Mouse (Mus musculus) urinary bladder, adult 2 months (tissue): ENCODE measurements around the gene Zfp385b. TPM values are rescaled to one million over a fixed set of nuclear protein-coding genes. Genes with fewer than 3 reads are reported as not detected.

Experiments used
- DNase-seq: peaks from one replicate; pipeline ENCODE4 v3.0.0; 2022; ENCODE audit warnings: low spot score
- polyA plus RNA-seq: library from polyadenylated mRNA; depleted of rRNA; stranded (reverse); fragments of >200 nt; gene quantifications from 2 replicates; pipeline ENCODE4 v1.2.3, GENCODE M21; 2012

Zfp385b gene
- polyA plus RNA-seq, 1 experiment, result 2.0 TPM

DNA sequence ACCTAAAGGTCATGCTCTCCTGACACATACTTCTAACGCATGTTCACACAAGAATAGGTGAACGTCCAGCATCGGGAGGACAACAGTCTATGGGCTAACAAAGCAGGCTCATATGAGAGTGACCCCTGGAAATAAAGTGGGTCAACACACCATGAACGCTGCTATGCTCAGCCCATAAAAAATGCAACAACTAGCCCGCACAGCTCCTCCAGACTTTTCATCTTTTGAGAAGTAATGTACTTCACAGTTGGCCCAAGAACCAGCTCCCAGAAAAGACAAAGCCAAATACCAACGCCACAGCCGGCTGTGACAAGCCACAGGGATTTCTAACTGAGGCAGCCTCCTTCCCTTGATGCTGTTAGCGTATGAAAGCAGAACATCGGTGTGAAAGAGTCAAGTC is 112.3 kb downstream of the Zfp385b start:
- no peak for DNase-seq

DNA sequence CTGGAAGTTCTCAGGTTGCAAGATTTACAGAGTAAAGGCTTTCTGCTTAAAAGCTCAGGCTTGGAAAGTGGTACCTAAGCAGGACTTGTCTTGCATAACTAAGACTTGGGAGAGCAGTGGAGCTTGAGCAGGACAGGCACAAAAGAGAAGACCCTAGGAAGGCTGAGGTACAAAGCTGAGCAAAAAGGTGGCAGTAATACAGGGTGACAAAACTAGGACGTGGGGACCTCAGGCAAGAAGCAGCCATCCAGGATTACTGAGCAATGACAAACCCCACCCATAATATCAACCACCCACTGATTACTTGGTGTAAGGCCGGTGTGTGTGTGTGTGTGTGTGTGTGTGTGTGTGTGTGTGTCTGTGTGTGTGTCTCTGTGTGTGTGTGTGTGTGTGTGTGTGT is 114.0 kb downstream of the Zfp385b start:
- DNase-seq, result no peak

DNA sequence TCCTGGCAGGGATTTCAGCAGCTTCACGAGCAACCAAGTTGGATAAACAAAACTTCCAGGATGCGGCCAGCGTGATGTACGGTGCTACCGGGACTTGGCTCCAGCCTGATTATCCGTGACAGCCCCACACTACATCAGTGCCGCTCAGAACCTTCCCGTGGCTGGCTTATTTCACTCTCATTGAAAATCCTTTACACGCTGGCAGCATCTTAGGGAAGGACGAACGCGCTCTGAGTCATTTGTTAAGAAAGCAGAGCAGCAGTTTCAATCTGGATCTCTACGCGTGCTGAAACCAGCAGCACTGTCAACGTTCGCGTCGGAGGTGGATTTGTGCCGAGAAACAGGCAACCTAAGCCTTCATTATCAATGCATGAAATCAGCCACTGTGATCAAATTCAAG is 116.4 kb downstream of the Zfp385b start:
- DNase-seq, result no peak

DNA sequence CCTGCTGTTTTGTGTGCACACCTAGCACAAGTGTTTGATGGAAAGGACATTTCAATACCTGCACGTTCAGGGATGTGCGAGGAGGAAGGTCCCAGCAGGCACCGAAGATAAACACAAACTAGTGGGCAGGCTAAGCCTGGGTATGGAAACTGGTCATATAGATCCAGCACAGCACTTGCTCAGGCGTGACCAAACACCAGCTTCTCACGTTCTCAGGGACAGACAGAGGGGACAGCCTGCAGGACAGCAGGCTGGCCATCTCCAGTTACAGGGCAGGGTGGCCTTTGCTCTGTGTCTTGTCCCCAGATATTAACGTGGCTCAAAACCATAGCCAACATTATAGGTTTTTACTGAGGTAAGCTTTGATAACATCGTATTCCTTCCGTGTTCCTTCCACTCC is 128.3 kb downstream of the Zfp385b start:
- DNase-seq, result no peak

DNA sequence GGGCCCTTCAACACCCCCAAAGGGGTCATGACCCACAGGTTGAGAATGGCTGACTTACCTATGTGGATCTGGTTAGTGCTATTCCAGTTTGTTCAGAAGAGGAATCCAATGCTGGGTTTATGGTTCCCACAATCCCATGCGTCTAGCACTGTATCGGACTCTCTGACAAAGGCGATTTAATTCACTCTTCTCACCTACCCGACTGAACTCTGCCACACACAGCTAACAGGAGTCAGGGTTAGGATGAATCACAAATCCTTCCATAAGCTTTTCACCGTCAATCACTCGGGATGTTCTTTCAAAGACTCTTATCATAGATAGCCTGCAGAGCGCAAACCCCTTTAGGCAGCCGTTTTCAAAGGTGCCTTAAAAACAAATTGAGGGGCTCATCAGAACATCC is 129.1 kb downstream of the Zfp385b start:
- DNase-seq, result no peak

DNA sequence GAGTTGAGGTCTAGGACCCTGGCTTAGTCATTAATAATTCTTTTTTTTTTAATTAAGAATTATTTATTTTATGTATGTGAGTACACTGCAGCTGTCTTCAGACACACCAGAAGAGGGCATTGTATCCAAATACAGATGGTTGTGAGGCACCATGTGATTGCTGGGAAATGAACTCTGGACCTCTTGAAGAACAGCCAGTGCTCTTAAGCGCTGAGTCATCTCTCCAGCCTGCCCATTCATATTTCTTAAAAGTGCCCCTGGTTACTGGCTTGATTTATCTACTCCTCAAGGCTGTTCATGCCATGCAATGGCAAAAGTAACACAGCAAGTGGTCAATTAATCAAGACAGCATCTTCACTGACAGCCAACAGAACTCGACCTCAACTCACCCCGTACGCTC is 130.8 kb downstream of the Zfp385b start:
- DNase-seq, result no peak

DNA sequence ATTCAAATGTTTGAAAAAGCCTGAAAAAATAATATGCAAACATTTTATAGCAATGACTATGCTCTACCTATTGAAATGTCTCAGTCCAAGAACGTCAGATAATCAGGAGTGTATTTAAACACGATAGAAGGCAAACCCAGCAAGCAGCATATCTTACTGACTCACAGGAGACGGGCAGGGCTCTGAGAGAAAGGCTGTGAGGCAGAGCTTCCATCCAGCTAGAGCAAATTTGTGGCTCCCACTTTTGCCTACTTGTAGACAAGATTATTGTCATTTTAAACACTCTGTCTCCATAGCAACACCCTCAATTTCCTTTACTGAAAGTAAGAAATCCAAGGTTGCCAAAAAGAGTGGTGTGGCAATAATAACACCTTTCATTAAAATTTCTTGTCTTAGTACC is 135.4 kb downstream of the Zfp385b start:
- DNase-seq, result no peak

DNA sequence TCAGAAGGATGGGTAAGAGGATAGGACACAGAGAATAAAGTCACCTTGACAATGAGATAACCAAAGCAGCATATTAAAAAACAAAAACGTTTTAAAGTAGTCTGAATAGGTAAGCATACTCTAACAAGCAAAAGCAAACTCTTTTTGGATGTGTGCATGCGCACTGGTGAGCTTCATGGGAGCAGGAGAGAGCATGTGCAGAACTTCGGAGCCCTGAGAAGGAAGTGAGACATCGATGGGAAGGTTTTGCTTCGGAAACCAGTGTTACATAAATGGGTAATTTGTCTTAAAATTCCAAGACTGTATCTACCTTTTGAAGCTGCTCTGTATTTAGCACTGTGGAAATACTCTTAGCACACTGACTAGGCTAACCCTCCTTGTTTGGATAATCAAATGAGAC is 137.2 kb downstream of the Zfp385b start:
- DNase-seq, result no peak

DNA sequence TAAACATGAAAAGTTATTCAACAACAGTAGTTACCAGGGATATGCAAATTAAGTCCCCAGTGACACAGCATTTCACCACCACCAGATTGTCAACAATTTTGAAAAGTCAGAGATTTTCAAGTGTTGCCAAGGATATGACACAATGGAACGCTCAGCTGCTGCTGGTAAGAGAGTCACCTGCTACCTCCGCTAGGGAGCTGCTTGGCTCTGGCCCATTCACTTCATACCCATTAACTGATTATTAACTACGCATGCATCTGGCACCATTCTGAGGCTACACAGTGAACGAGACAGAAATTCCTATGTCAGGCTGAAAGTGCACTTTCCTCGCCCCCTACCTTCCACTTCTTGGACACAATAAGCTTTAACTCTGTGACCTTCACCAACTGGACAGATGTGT is 137.7 kb downstream of the Zfp385b start:
- no peak for DNase-seq

DNA sequence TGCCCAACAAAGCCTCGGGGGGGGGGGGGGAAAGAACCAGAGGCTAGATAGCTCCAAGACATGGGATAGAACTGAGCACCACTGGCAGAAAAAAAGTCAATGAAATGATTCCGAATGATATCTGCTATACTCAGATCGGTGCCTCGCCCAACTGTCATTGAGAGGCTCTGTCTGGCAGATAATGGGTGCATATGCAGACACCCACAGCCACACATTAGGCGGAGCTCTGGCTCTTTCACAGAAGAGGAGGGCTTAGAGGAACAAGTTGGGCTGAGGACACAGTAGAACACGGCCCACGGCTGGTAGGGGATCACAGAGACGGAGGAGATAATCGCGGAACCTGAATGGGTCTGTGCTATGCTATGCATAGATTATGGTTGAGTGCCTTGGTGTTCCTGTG is 145.7 kb downstream of the Zfp385b start:
- no peak for DNase-seq

DNA sequence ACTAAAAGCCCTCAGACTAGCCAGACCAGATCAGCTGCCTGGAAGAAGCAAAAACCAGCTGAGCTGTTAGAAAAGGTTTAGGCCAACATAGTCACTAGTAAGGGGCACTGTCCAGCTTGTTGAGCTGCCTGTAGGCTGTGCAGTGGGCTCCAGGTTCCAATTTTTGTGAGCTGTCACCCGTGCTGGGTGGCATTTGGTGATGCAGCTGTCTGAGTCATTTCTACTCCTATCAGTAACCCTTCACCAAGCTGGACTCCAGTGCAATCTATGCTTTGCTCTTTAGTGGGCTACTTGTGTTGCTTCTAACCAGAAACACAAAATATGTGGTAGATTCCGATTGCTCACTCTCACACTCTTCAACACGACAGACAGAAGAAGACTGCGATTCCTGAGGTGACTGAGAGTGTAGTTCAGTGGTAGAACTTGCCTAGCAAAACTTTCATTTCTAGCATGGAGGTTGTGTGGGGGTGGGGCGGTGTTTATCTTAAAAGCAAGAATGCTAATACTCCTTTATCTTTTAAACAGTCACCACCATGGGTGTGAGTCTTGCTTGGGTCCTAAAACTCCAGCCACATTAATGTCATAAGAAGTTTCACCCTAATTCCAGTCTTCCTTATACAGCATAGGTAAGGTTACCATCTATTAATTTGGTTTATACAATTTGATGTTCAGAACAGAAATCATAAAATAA is 147.1 kb downstream of the Zfp385b start:
- no peak for DNase-seq

DNA sequence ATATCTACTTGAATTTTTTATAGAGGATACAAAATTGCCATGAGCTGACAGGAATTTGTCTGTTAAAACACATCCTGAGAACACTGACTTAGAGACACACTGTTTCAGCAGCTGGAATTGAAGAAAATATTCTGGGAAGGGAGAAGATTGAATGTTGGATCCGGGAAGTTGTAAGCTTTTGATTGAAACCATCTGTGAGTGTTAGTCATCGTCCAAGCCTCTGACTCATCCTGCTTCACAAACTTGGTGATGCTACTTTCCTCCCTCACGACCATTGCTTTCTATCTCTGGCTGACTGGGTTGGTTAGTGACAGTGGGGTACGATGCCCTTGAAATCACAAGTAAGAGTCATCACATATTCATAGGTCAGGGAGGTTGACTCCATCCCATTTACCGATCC is 157.3 kb downstream of the Zfp385b start:
- DNase-seq, result no peak

DNA sequence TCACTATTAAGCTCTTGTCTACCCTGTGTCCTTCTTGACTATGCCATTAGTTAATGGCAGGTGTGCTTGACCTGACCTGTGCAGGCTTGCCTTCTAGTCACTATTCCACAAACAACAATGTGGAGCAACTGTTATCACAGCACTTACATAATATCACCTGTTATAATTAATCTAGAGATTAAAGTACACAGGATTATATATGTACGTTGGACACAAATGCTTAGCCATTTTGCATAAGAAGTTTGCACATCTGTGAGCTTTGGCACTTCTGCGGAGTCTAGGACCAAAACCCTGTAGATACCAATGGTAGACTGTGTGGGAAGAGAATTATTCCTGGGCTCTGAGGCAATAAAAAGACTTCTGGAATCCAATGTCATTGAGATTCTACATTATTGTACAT is 165.8 kb downstream of the Zfp385b start:
- no peak for DNase-seq

DNA sequence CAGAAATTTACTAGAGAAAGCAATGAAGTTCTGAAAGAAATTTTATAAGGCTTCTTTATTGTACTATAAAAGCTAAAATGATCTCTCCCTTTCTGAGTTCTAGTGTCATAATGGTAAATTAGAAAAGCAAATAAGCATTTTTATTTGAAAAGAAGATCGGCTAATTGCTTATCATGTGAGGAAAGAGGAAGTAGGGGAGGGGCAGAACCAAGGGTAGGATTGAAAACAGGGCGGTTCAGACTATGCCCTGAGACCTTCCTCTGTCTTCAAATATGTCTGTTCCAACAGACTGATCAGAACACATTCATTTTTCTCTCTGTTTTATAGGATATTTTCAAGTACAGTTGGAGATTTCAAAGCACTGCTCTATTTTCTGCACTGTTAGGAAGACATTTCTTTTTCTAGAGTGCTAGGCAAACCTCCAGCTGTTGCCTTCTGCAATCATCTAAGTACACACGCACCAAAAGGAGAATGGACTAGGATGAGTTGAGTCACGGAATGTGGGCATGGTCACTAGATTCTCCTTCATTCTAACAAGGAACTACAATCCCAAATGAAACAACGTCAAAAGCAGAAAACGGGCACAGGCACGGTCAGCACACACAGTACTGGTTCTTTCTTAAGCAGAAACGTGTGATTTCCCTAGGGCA is 177.8 kb downstream of the Zfp385b start:
- DNase-seq, result no peak

DNA sequence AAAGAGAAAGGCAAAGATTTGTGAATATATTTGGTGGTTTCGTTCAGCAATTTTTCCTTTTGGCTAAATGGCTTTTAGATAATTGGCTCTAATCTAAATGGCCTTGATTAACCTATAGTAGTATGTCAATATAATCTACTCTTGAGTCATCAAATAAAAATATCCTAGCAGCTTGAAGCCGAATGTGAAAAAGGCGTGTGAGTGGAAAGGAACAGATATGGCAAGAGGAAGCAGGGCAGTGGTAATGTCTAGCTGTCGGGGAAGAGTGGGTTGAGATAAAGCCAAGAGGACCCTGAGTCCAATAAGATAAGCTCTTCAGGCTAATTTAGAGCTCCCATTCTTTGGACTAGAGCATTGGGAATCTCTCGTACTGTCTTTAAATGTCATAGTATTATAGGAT is 179.4 kb downstream of the Zfp385b start:
- no peak for DNase-seq

DNA sequence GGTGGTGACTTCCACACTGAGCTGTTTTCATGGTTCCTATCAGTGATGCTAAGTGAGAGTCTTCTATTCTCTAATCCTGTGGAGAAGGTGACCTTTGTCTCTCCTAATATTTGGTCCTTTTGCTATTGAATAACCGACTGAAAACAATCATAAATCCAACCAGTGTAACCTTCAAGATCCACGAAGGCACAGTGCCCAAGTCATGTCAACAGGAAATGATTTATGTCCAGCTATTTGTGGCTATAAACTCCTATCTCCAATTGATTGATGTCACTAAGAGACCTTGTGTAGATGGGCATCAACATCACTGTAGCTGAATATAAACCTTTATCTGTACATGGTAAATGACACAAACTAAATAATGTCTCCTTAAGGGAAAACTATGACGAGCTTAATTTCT is 187.8 kb downstream of the Zfp385b start:
- no peak for DNase-seq

DNA sequence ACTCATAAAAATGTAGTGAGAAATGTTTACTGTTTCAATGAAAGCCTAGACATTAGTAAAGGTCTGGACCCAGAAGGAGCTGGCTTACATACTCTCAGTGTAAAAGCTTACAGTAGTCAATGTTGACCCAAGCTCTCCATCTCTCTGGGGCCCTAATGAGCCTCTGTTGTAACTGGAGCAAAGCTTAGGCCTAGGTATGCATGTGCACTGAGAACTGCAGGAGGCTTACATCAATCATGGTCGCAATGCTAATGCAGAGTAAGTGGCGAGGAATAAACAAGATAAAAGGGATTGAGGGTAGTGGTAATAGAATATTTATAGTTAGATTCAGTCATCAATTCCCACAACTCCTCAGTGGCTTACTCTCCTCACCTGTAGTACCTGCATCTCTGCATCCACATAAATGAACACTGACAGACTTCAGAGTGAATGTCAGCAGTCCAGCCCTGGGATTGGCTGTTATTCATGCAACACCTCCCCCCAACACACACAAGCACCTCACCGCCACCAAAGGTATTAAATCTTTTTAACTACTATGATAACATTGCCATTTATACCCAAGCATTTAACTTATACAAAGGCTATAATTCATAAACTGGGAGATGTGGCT is 191.7 kb downstream of the Zfp385b start:
- DNase-seq, result no peak

DNA sequence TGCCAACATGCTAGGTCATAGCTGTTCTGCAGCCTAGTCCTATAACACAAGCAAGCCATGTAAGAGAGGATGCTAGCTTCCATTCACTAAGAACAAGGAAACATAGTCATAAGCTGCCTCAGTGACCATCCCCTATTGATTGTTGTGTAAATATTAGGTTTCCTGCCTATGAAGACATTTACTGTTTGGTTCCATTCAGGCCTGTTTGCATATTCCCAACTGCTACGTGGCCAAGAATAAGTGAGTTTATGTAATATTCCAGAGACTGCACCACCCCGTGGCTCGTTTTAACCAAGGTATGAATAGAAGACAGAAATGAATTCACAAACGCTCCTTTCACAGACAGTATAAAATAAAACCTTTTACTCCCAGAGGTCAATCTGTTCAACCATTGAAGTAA is 200.8 kb downstream of the Zfp385b start:
- DNase-seq, result no peak

DNA sequence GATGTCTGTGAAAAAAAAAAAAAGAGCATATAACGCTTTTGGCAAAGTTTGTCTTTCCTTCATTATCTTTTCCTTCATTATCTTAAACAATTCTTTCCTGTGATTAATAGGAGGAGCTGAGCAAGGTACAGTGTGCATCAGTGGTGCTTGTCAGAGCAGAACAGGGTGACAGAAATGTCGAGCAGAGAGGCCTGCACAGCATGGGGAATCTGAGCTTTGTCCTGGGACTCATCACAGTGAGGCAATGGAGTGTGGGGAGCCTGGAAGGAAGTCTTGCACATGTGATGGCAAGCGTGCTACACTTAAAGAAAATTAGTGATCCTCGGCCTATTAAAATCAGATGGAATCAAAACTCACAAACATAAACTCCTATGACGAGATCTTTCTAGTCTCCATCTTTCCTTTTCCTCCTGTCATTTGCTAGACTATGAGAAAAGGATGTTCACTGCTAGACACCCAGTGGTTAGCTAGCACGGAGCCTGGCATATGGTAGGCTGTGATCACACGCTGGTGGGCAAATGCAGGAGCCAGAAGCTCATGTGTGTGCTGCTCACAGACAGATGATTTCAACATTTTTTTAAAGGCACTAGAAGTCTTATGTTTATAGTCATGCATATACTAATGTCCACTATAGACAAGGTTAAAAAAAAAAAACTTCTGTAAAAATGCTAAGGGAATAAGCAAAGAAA is 209.0 kb downstream of the Zfp385b start:
- no peak for DNase-seq

DNA sequence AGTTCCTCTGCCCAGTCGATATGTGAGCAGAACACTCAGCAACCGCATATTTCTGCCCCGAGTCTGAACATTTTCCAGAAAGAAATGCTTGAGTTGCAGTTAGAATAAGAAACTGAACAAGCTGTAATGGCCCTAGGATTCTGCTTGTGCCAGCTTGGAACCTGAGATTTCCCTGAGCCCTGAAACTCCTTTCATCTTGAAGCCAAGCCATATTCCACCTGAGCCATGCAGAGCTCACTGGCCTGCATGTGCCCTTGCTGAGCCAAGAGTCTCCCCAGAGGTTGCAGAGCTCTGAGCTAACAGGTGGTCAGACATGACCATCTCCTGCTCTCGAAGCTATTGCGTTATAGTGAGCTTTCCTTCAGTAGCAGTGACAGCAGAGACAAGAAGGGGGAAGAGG is 210.0 kb downstream of the Zfp385b start:
- no peak for DNase-seq

DNA sequence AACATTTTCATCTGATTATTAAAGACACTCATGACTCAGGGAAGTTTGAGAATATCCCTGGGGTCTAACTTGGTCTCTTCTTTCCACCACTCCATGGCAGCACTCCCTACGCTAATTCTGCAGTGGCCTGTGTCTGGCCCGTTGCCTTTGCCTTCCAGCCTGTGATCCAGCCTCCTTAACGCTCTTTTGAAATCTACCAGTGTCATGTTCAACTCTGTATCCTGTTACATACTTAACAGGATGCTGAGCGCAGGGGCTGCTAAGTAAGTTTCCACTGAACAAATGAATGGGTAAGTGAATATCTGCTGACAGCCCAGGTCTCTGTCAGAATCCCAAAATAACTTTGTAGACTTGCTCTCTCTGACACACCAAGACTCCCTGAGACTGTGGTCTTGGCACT is 210.8 kb downstream of the Zfp385b start:
- no peak for DNase-seq

DNA sequence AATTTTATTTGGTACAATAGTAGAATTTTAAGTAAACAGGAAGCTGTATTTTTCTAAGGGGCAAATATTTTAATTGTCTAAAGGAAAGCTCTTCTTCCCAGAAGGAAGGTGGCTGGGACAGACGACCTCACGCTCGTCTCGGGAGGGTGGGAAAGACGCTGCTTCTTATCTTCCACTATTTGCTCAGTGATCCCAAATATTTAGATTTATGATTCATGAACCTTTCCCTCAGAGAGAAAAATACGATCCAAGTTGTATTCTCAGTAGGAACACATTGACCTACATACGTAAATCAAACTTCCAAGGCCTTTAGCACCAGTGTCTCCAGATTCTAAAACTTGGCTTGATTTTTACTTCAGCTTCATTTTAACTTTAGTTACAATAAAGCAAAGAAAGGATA is 226.0 kb downstream of the Zfp385b start:
- DNase-seq, result no peak

DNA sequence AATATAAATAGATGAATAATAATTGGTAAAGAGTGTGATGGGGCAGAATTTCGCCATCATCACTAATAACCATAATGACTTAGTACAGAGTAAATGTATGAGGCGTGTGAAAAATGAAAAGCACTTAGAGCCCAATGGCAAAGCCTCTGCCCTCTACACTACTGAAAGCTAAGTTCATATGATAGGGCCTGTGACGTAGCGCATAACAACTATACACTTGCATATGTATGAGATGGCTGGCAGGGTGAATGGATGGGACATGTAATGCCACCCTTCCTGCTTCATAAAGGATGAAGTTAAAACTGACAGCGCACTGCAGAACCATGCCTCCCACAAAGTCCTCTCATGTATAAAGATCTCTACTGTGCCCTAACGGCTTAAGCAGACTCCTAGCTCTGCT is 226.9 kb downstream of the Zfp385b start:
- DNase-seq, result no peak
